Mouse (Mus musculus): ENCODE measurements around the gene Actr1a.

DNA sequence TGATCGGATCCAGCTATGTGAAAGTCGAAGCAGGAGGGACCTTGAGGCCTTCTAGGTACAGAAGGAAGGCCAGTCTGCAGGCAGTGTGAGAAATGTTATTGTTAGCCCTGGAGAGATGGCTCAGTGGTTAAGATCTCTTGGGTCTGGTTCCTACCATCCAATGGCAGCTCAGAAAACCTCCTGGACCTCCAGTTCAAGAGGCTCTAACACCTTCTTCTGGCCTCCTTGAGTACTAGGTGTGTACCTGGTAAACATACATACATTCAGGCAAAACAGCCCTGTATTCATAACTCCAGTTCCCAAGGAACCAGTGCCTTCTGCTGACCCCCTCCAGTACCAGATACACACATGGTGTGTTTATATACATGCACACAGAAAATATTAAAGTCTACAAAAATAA is 18.4 kb upstream of the Actr1a start:
- TF ChIP-seq GATA1 (IDR thresholded peaks at IDR 0.05; ENCODE audit: borderline replicate concordance, low read length) = no peak
- no peak for TF ChIP-seq FLI1 (IDR thresholded peaks at IDR 0.05; ENCODE audit: low read length)
